Comparison of ENCODE assay signal across 20 mouse cellular contexts in the genomic region with DNA sequence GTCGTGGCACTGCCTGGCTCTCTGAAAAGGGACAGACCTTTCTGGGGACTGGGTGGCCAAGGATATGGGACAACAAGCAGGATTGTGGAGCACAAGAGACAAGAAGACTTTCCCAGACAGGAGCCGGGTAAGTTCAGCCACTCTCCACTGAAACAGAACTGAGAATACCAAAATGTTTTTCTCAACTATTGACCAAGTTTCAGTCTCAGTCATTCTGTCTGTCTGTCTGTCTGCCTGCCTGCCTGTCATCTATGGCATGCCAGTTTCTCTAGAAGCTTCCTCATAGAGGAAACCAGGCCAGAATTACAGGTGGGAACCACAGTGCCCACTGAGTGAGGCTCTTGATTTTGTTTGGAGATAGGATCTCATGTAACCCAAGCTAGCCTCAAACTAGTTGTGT. TPM values are rescaled to one million over a fixed set of nuclear protein-coding genes. Genes with fewer than 3 reads are reported as not detected.
DNase-seq lines count a peak whose midpoint lies in the region; ATAC-seq and TF ChIP-seq lines count a peak whose summit lies in the region.
"Had no signal": no experiment of that assay in that cellular context is flagged by ENCODE, and none has a peak within 500 bp of the region (broad histone marks: within the 10 kb centered on the region; RNA-seq: fewer than 3 reads in every experiment).

No protein-coding gene starts in this region.

- H3K27ac ChIP-seq in CH12.LX (ENCODE audit: insufficient read depth, low read depth) = no peak overlapping the region
- H3K27ac ChIP-seq in intestine, postnatal 0 days (ENCODE audit: low read depth, low read length) = no peak overlapping the region

- 85% methylated on average over 2 of the region's 2 CpGs for WGBS in intestine, postnatal 0 days

- DNase-seq in A20 (ENCODE audit: low read depth, low spot score) = peak; percentile 19
- DNase-seq in CH12.LX (ENCODE audit: extremely low read depth) = peak; percentile 37
- DNase-seq in cerebellum, postnatal 36 days = no peak
- DNase-seq: adrenal gland, adult 2 months; adrenal gland, adult 8-10 months; adrenal gland, postnatal 10 days; adrenal gland, postnatal 14 days; adrenal gland, postnatal 25 days; adrenal gland, postnatal 36 days; B cell, adult 2 months; cerebellum, adult 11 months; cerebellum, adult 11-12 months; cerebellum, adult 18-20 months; cerebellum, adult 2 months; cerebellum, adult 8-10 months had no signal

- H3K36me3 ChIP-seq in CH12.LX (replicated peaks in 1 of 2; ENCODE audit: control insufficient read depth in 1 of 2, insufficient read depth in 1 of 2, low read length in 1 of 2) = peaks cover 0 to 8% of the 10 kb centered on the region in 2 experiments
- peaks cover 6% of the 10 kb centered on the region; the same call in 1 of the 2 replicates for H3K36me3 ChIP-seq in intestine, postnatal 0 days (ENCODE audit: control insufficient read depth, insufficient read depth)

- H3K4me3 ChIP-seq in CH12.LX (replicated peaks in 1 of 3; ENCODE audit: low read depth in 2 of 3, low read length in 2 of 3, poor library complexity in 1 of 3) = no peak overlapping the region
- H3K4me3 ChIP-seq in intestine, postnatal 0 days (ENCODE audit: low read depth, low read length) = no peak overlapping the region

- in situ Hi-C loops in CH12.LX (cut with MboI; ENCODE audit: low pct_ligation_motif_present, low pct_unique_long_range_greater_than_20kb, low sequenced_read_pairs) = loop anchor here (5.0 kb wide), 1 partner anchor 355 kb away; no protein-coding TSS in a partner anchor

- no peak for TF ChIP-seq POLR2A in CH12.LX (IDR thresholded peaks at IDR 0.05; ENCODE audit: low read depth, low read length)

- peaks cover 11 to 12% of the 10 kb centered on the region in 2 experiments for H3K4me1 ChIP-seq in CH12.LX (ENCODE audit: control insufficient read depth in 1 of 2, insufficient read depth in 2 of 2)
- no peaks in the 10 kb centered on the region for H3K4me1 ChIP-seq in intestine, postnatal 0 days (replicated peaks; ENCODE audit: control insufficient read depth, insufficient read depth, low read length)

- TF ChIP-seq CTCF in CH12.LX (conservative IDR thresholded peaks at IDR 0.05 in 1 of 2, IDR thresholded peaks at IDR 0.05 in 1 of 2; ENCODE audit: low read depth in 2 of 2, low read length in 2 of 2) = no peak
- no peak for TF ChIP-seq CTCF in intestine, postnatal 0 days (IDR thresholded peaks at IDR 0.05; ENCODE audit: low read depth)

- H3K9ac ChIP-seq in CH12.LX (ENCODE audit: insufficient read depth, low read depth) = no peak overlapping the region
- no peak overlapping the region for H3K9ac ChIP-seq in intestine, postnatal 0 days (ENCODE audit: low read depth, low read length)

- H3K9me3 ChIP-seq in CH12.LX (replicated peaks; ENCODE audit: low read length) = no peaks in the 10 kb centered on the region
- H3K9me3 ChIP-seq in intestine, postnatal 0 days (ENCODE audit: control insufficient read depth) = no peaks in the 10 kb centered on the region
- H3K9me3 ChIP-seq: G1E had no signal

- no peak for TF ChIP-seq RAD21 in CH12.LX (IDR thresholded peaks at IDR 0.05; ENCODE audit: low read depth, low read length)

- H3K4me2 ChIP-seq in CH12.LX (ENCODE audit: insufficient read depth, low read depth, poor library complexity, severe bottlenecking) = no peak overlapping the region
- no peak overlapping the region for H3K4me2 ChIP-seq in intestine, postnatal 0 days (replicated peaks; ENCODE audit: low read depth)

- no peaks in the 10 kb centered on the region for H3K27me3 ChIP-seq in CH12.LX (replicated peaks)
- H3K27me3 ChIP-seq in intestine, postnatal 0 days (replicated peaks; ENCODE audit: control insufficient read depth, insufficient read depth, low read length) = no peaks in the 10 kb centered on the region
- H3K27me3 ChIP-seq: Patski had no signal

- peak; percentile 59; the same call in 1 of the 2 replicates for TF ChIP-seq EP300 in CH12.LX (IDR thresholded peaks at IDR 0.05; ENCODE audit: low read length)

- dilution Hi-C loops in CH12.LX (cut with MboI; ENCODE audit: extremely low pct_ligation_motif_present, extremely low pct_unique_long_range_greater_than_20kb, low sequenced_read_pairs) = no loop called here

- ATAC-seq in intestine, postnatal 0 days = no peak
- ATAC-seq: activated CD4-positive, CD25-positive, alpha-beta regulatory T cell, adult 4 months; CD4-positive, CD25-positive, alpha-beta regulatory T cell, adult 4 months; Patski had no signal

- H3K79me2 ChIP-seq in CH12.LX (replicated peaks; ENCODE audit: control insufficient read depth, extremely low read depth, insufficient read depth, poor library complexity, severe bottlenecking) = no peaks in the 10 kb centered on the region

TF ChIP-seq in CH12.LX, 34 proteins besides CTCF, POLR2A, EP300 and RAD21:
- TF ChIP-seq BHLHE40 (IDR thresholded peaks at IDR 0.05; ENCODE audit: low read depth, low read length) = no peak
- peak; percentile 79 for TF ChIP-seq IRF4 (IDR thresholded peaks at IDR 0.05; ENCODE audit: low read depth, low read length)

RNA-seq across cellular contexts. Expression of a gene that starts 39.1 kb away (rescaled TPM):
- total RNA-seq in CH12.LX (2012; rRNA removed) (12.0 and 16.5 TPM in 2 replicates), CH12.LX (2014; rRNA removed) (4.3 and 5.2 TPM in 2 replicates)
- polyA plus RNA-seq in CH12.LX (2012; ENCODE audit: insufficient read length, low read depth) = 36.3 and 39.0 TPM in 2 replicates
- 47.1 and 48.9 TPM in 2 replicates for polyA plus RNA-seq in intestine, postnatal 0 days (2015; fragmentation: Nextera tagmentation; extraction: Ambion mirVana)

RNA-seq across cellular contexts. Expression of a gene that starts 59.8 kb away (rescaled TPM):
- 2.9 and 3.2 TPM in 2 replicates for total RNA-seq in CH12.LX (2012; rRNA removed)
- 1.5 and 1.7 TPM in 2 replicates for total RNA-seq in CH12.LX (2014; rRNA removed)
- 2.5 and 2.8 TPM in 2 replicates for polyA plus RNA-seq in CH12.LX (2012; ENCODE audit: insufficient read length, low read depth)
- 1.1 and 1.4 TPM in 2 replicates for polyA plus RNA-seq in intestine, postnatal 0 days (2015; fragmentation: Nextera tagmentation; extraction: Ambion mirVana)

Comparison
In these comparisons a context has a peak if more than half of its experiments do, and no peak if none do; other contexts are left out.
1. DNase-seq: peak in A20 (single experiment) and CH12.LX (single experiment); none in cerebellum, postnatal 36 days (0 of 2).